Mouse (Mus musculus) cerebellum, adult 9-10 months (tissue): ENCODE data around the gene Rgr.

Experiments used
- DNase-seq: peaks from one replicate; pipeline ENCODE4 v3.0.0; 2022

The Rgr gene

GRCm38 (mm10) chr14:37048914-37049410 is at the start of gene Rgr:
Gene Rgr, minus strand, starts transcription at chr14:37048964.
- DNase-seq: no peak

- no peak for DNase-seq
Observed at GRCm38 (mm10) chr14:37097956-37098530, 49.3 kb upstream of the Rgr start, which contains the start of gene Cdhr1. Gene Cdhr1, minus strand, starts transcription at chr14:37098347.

- DNase-seq: no peak
Observed at GRCm38 (mm10) chr14:37095556-37095955, 46.8 kb upstream of the Rgr start.

GRCm38 (mm10) chr14:37094436-37094835 is 45.7 kb upstream of the Rgr start:
- no peak for DNase-seq

GRCm38 (mm10) chr14:37083755-37084154 is 35.0 kb upstream of the Rgr start:
- DNase-seq: no peak

- DNase-seq: no peak
Observed at GRCm38 (mm10) chr14:37080724-37081123, 32.0 kb upstream of the Rgr start.

- DNase-seq: no peak
Observed at GRCm38 (mm10) chr14:37068516-37068915, 19.8 kb upstream of the Rgr start.

GRCm38 (mm10) chr14:37067629-37068028 is 18.9 kb upstream of the Rgr start, which contains the start of gene Lrit2:
Gene Lrit2, plus strand, starts transcription at chr14:37067929.
- no peak for DNase-seq

GRCm38 (mm10) chr14:37066636-37067035 is 17.9 kb upstream of the Rgr start:
- DNase-seq: no peak

GRCm38 (mm10) chr14:37064849-37065248 is 16.1 kb upstream of the Rgr start:
- no peak for DNase-seq

- DNase-seq: no peak
Observed at GRCm38 (mm10) chr14:37034432-37034831, 14.3 kb downstream of the Rgr start.

GRCm38 (mm10) chr14:37033241-37033640 is 15.5 kb downstream of the Rgr start:
- peak; percentile 82 for DNase-seq

- DNase-seq: peak; percentile 10
Observed at GRCm38 (mm10) chr14:37032481-37033104, 16.2 kb downstream of the Rgr start.

- no peak for DNase-seq
Observed at GRCm38 (mm10) chr14:37028555-37028954, 20.2 kb downstream of the Rgr start.

GRCm38 (mm10) chr14:37027951-37028350 is 20.8 kb downstream of the Rgr start:
- DNase-seq: no peak

GRCm38 (mm10) chr14:37027248-37027933 is 21.4 kb downstream of the Rgr start:
- DNase-seq: no peak

- DNase-seq: no peak
Observed at GRCm38 (mm10) chr14:37015894-37016293, 32.9 kb downstream of the Rgr start.

GRCm38 (mm10) chr14:37013644-37014043 is 35.1 kb downstream of the Rgr start:
- peak; percentile 4 for DNase-seq

GRCm38 (mm10) chr14:37009686-37010085 is 39.1 kb downstream of the Rgr start:
- DNase-seq: no peak

GRCm38 (mm10) chr14:37006489-37006888 is 42.3 kb downstream of the Rgr start:
- DNase-seq: no peak

GRCm38 (mm10) chr14:37005865-37006264 is 42.9 kb downstream of the Rgr start:
- DNase-seq: no peak

- no peak for DNase-seq
Observed at GRCm38 (mm10) chr14:37003431-37004095, 45.2 kb downstream of the Rgr start.

GRCm38 (mm10) chr14:37002852-37003251 is 45.9 kb downstream of the Rgr start:
- DNase-seq: no peak
